Mouse (Mus musculus): ENCODE measurements around the gene Cyyr1. TPM values are rescaled to one million over a fixed set of nuclear protein-coding genes. Genes with fewer than 3 reads are reported as not detected.

Gene Cyyr1
- polyA plus RNA-seq, 1 experiment, result not detected

GRCm38 (mm10) chr16:85495837-85496236, 57.4 kb downstream of the Cyyr1 start:
- no peak for TF ChIP-seq GATA1 (IDR thresholded peaks at IDR 0.05; ENCODE audit: low read length)

GRCm38 (mm10) chr16:85488105-85488607, 65.0 kb downstream of the Cyyr1 start:
- no peak for TF ChIP-seq GATA1 (IDR thresholded peaks at IDR 0.05; ENCODE audit: low read length)

- TF ChIP-seq GATA1 (IDR thresholded peaks at IDR 0.05; ENCODE audit: low read length), result no peak
These were observed 65.9 kb downstream of the Cyyr1 start for GRCm38 (mm10) chr16:85487266-85487665.

- TF ChIP-seq GATA1 (IDR thresholded peaks at IDR 0.05; ENCODE audit: low read length), result no peak
These were observed 68.6 kb downstream of the Cyyr1 start for GRCm38 (mm10) chr16:85484557-85484956.

GRCm38 (mm10) chr16:85474552-85475071, 78.6 kb downstream of the Cyyr1 start:
- no peak for TF ChIP-seq GATA1 (IDR thresholded peaks at IDR 0.05; ENCODE audit: low read length)

- TF ChIP-seq GATA1 (IDR thresholded peaks at IDR 0.05; ENCODE audit: low read length), result no peak
These were observed 83.1 kb downstream of the Cyyr1 start for GRCm38 (mm10) chr16:85470057-85470456.

GRCm38 (mm10) chr16:85455043-85455442, 98.2 kb downstream of the Cyyr1 start:
- no peak for TF ChIP-seq GATA1 (IDR thresholded peaks at IDR 0.05; ENCODE audit: low read length)

- no peak for TF ChIP-seq GATA1 (IDR thresholded peaks at IDR 0.05; ENCODE audit: low read length)
These were observed 106.9 kb downstream of the Cyyr1 start for GRCm38 (mm10) chr16:85446306-85446705.

- TF ChIP-seq GATA1 (IDR thresholded peaks at IDR 0.05; ENCODE audit: low read length), result no peak
These were observed 107.4 kb downstream of the Cyyr1 start for GRCm38 (mm10) chr16:85445801-85446200.

- TF ChIP-seq GATA1 (IDR thresholded peaks at IDR 0.05; ENCODE audit: low read length), result no peak
These were observed 117.8 kb downstream of the Cyyr1 start for GRCm38 (mm10) chr16:85435427-85435826.

GRCm38 (mm10) chr16:85429173-85429572, 124.0 kb downstream of the Cyyr1 start:
- TF ChIP-seq GATA1 (IDR thresholded peaks at IDR 0.05; ENCODE audit: low read length), result no peak

GRCm38 (mm10) chr16:85422889-85423288, 130.3 kb downstream of the Cyyr1 start:
- no peak for TF ChIP-seq GATA1 (IDR thresholded peaks at IDR 0.05; ENCODE audit: low read length)

- TF ChIP-seq GATA1 (IDR thresholded peaks at IDR 0.05; ENCODE audit: low read length), result no peak
These were observed 137.8 kb downstream of the Cyyr1 start for GRCm38 (mm10) chr16:85415415-85415814.

- no peak for TF ChIP-seq GATA1 (IDR thresholded peaks at IDR 0.05; ENCODE audit: low read length)
These were observed 159.7 kb downstream of the Cyyr1 start for GRCm38 (mm10) chr16:85393430-85393948.

GRCm38 (mm10) chr16:85386801-85387200, 166.4 kb downstream of the Cyyr1 start:
- no peak for TF ChIP-seq GATA1 (IDR thresholded peaks at IDR 0.05; ENCODE audit: low read length)

Other genes starting within 250 kb of the Cyyr1 start
- gene Adamts1, start 249.7 kb upstream of the Cyyr1 start, polyA plus RNA-seq (2012), result not detected in 2 replicates